Mouse (Mus musculus) cerebellum, postnatal 10 days (tissue): Measurements from ENCODE around the gene Cers6.

ENCODE experiments used
- DNase-seq, 2 experiments: peaks; one replicate each; pipeline ENCODE4 v3.0.0; 2021; ENCODE audit warnings: mixed read lengths in 2 of 2

Cers6 gene

DNA sequence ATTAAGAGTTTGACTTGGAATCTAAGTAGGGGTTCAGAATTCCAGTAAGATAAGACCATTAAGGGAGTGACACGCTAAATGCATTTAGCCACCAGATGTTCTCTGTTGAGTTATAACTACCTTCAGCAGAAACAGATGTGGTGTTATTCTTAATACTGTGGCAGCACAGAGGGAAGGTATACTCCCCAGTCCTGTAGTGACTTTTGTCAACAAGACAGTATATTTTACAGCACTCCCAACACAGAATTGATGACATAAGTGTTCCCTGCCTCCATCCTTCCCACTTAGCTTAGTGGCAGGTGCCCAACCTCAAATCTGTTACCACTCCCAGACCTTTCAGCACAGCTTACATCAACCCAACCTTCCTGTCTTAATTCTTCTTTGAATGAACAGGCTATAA lies 219.5 kb downstream of the Cers6 start:
- no peak for DNase-seq

- no peak for DNase-seq
Measured at GRCm38 (mm10) chr2:69082499-69083197, 221.4 kb downstream of the Cers6 start.

DNA sequence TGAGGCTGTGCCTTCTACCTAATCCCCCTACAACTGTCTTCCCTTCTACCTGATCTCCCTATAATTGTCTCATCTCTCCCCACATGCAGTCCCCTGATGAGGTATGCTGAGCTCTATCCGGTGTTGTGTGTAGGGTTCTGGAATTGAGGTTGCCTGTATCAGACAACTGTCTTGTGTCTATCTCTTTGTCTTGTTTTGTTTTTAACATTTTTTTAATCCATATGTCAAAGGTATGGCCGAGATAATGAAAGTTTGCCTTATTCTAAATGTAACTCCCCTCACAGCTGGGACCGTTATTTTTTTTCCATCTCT lies 221.9 kb downstream of the Cers6 start:
- DNase-seq, result no peak

DNA sequence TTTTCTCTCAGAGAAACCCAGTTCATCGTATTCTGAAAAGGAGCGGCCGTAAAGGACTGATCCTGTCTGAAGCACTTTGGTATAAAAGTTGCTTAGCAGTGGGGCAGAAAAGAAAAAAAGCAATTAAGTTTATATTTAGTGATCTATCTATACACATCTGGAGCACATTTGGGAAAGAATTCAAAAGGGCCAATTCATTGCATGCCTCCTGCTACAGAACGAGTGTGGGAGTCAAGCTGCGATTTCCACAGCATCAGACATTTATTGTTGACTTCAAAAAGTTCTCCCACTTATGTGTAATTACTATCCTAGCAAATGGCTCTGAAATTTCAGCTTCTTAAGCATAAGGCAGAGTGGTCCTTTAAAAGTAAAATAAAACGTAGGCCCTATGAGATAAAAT lies 223.2 kb downstream of the Cers6 start:
- no peak for DNase-seq

- peak; percentile 46 to 47 for DNase-seq
Measured at GRCm38 (mm10) chr2:69086505-69087260, 225.4 kb downstream of the Cers6 start.

DNA sequence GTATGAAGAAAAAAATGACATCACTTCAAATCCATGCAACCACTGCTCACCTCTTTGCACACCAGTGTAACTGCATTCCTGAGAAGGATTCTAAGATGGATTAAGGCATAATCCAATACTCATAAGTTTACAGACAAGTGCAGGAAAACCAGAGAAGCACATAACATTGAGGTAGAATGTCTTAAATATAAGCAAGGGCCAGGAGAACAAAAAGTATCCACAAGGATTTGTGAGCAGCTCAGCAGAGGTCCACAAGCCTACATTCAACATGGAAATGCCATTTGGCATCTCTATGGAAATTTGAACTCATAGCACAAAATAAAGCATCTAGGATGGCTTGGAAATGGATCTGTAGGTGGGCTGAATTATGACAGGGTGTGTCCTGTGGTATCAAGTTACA lies 234.6 kb downstream of the Cers6 start:
- DNase-seq, result no peak

- DNase-seq, result no peak
Measured at GRCm38 (mm10) chr2:69096821-69097220, 235.6 kb downstream of the Cers6 start.

DNA sequence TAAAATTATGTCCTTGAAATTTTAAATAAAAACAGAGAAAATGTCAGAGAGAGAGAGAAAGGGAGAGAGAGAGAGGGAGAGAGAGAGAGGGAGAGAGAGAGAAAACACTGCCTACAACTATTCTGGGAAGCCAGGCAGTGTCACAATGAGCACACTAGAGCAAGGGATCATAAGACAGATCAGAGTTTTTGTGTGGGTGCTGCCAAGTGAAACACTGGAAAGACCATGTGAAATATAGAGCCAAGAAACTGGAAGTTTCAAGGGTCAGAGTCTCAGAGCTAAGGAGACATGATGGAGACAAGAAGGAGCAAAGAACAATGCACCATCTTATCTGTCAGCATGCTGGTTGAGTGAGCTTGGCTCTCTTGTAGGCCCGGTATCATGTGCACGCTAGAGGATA lies 236.3 kb downstream of the Cers6 start:
- no peak for DNase-seq

GRCm38 (mm10) chr2:69098701-69099100 lies 237.5 kb downstream of the Cers6 start:
- peak in 1 of 2 experiments; percentile 22 for DNase-seq

DNA sequence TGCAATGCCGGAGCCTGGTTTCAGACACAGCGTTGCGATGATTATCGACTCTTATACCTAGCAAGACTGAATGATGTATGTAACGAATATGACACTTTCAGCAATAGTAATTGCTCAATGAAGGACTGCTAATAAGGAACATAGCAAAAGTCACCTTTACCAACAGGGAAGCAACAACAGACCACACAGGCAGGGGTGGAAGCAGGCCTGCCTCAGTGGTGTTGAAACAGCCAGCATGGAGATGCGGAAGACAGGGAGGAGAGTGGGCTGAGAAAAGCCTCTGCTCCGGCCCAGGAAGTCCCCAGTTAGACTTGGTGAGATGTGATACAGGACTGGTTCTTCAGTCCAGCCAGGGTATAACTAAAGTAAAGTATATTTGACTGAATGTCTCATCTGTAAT lies 237.9 kb downstream of the Cers6 start:
- DNase-seq, result no peak

- DNase-seq, result peak; percentile 64 to 76
Measured at GRCm38 (mm10) chr2:69100706-69101105, 239.5 kb downstream of the Cers6 start.

DNA sequence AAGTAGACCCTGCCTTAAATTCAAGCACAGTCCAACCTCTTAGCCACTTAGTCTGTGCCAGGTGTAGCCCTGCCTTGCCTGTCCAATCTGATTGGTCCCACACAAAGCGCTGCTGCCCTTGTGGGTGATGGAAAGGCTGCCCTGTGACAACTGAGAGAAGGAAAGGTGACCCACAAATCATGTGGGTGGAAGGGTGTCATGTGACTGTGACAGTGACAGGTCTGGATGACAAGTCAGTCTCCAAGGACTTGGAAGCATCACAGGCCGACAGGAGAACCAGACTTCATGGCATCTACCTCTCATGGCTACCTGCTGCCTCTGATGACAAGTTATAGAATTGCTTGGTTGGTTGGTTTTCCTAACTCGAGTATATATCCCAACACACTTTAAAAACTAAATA lies 242.3 kb downstream of the Cers6 start:
- DNase-seq, result no peak

DNA sequence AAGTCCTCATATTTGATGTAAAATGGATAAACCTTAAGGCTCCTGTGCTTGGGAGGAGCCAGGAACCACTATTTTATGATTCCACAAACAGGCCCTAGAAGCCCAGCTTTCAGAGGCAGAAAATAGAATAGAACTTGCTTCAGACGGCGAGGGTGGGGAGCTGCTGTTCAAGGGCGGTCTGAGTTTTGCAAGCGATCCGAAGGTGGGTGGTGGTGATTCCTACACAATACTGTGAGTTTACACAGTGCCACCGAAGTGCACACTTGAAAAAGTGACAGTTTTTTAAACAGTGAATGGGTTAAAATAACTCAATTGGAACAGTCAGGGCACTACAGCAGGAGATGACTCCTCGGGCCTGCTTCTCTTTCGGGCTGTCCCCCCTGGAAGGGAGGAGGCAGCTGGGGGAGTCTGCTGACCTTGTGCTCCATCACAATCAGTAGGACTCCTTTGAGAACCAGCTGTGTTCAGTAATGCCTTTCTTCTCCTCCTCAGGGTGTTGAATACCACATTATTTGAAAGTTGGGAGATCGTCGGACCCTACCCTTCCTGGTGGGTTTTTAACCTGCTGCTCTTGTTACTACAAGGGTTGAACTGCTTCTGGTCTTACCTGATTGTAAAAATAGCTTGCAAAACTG lies 243.4 kb downstream of the Cers6 start:
- no peak for DNase-seq

- no peak for DNase-seq
Measured at GRCm38 (mm10) chr2:69109246-69109645, 248.0 kb downstream of the Cers6 start.

DNA sequence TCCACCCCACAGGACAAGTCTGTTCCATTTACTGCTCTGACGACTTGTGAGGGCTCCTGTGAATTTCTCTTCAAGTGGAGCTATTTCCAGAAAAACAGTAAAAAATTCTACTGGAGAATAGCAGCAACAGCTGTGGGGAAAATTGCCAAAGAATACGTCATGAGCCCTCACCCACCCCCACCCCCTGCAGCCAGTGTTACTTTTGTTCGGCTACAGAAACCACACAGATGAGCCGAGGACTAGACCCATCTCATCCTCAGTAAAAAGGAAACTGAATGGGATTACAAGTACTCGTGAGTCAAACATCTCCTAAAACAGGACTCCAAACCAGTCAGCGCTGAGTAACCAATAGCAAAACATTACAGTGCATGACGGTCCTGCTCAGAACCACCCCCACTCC lies 248.5 kb downstream of the Cers6 start:
- DNase-seq, result no peak

DNA sequence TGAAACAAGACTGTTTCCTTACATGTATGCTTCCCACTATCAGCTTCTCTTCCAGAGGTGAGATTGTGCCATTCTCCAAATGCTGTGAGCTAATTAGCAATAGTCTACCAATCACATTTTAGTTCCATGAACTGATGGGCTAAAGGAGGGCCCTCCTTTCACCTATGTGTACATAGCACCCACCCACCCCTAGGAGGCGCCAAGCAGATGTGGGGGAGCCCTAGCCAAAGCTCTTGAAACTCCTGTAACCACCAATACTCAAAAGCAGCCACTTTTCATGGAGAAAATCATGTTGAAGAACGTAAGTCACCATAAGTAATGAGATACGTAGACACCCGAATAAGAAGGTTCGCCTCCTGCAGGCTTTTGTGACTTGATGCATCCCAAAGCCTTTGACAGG lies 251.4 kb downstream of the Cers6 start:
- peak in 1 of 2 experiments; percentile 22 for DNase-seq

DNA sequence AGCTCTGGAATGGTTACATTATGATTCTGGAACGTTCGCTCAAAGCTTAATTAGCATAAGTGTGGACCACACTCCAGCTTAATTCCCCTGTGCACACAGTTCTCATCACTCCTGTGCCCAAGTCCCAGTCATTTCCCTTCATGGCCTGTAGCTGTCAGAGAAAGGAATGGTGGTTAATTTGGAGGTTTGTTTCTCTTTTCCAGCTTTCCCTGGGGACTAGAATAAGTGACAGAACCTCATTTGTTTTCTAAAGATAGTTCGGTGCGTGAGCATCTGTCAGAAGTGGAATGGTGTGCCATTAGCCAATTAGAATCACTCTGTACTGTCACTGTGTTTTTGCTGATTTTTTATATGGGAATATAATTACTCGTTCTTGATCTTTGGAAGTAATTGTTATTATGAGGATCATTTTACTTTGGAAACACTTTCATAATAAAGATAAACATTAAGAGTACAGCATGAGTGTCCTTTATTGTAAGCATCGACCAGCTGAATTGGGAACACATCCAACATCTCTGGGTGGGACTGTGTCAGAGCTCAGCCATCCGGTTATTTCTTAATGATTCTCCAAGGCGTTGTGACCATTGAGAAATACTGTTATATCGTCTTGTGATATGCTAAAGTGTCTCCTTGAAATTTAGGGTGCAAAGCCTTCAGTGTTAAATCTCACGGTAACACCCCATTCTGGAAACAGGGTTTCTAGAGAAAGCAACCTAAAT lies 252.7 kb downstream of the Cers6 start:
- peak; percentile 41 to 43 for DNase-seq

DNA sequence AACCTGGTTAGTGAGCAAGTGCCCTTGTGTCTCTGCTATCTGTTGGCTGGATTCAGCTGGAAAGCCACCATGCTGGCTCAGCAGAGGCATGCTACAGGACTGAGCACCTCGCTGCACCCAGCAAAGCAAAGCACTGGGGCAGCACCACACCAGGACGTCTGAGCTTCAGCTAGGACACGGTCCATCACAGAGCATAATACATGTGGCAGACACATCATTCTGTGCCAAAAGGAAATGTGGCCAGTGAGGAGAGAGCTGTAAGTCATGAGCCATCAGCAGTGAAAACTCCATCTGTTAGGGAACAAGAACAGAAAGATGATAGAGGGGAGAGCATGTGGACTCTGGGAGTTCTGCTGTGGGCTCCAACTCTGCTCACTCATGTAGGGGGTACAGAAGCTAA lies 254.7 kb downstream of the Cers6 start:
- DNase-seq, result peak; percentile 28 to 36

DNA sequence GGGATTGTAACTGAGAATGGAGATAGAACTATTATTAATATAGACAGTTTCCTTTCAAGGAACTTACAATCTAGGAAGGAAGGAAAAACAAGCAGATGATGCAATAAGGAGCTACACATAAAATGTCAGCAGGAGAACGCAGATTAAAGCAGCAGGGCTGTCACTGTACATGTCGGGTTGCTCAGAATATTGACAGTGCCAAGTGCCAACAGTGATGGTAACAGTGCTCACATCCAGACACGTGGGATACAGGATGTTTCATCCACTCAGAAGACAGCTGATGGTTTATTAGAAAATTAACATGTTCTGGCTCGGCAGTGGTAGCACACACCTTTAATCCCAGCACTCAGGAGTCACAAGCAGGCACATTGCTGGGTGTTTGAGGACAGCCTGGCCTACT lies 255.5 kb downstream of the Cers6 start:
- peak; percentile 43 to 45 for DNase-seq

GRCm38 (mm10) chr2:69118994-69119393 lies 257.8 kb downstream of the Cers6 start:
- no peak for DNase-seq

GRCm38 (mm10) chr2:69119718-69120117 lies 258.5 kb downstream of the Cers6 start:
- DNase-seq, result no peak

DNA sequence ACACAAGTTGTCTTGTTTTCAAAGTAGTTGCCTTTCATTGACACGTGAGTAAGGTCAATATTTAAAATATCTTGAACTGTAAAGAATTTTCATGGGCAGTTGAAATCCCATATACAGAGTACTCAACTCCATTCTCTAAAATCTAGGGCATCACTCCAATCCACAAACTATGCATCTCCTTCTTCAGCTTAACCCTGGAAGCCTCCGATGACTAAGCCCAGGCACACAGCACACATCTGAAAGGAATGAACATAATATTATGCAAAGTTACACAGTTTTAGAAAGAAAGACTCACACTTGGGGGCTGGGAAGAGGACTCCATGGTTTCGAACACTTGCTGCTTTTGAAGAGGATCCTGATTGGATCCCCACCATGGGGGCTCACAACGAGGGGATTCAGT lies 260.4 kb downstream of the Cers6 start:
- DNase-seq, result no peak

GRCm38 (mm10) chr2:69125425-69125824 lies 264.2 kb downstream of the Cers6 start:
- no peak for DNase-seq

DNA sequence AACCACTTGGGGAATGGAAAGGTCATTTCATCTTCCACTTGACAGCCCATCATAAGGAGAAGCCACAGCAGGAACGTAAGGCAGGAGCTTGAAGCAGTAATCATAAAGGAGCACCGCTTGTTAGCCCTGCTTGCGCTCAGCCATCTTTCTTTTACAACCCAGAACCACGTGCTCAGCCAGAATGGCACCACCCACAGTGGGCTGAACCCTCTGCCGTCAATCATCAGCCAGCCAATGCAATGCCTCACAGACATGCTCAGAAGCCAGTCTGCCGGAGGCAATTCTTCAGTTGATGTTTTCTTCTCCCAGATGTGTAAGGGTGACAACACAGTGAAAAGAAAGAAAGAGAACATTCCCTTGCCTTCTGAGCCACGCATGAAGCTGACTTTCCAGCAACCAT lies 267.1 kb downstream of the Cers6 start:
- no peak for DNase-seq
